ENCODE assay signal across 19 mouse cellular contexts in the genomic region with DNA sequence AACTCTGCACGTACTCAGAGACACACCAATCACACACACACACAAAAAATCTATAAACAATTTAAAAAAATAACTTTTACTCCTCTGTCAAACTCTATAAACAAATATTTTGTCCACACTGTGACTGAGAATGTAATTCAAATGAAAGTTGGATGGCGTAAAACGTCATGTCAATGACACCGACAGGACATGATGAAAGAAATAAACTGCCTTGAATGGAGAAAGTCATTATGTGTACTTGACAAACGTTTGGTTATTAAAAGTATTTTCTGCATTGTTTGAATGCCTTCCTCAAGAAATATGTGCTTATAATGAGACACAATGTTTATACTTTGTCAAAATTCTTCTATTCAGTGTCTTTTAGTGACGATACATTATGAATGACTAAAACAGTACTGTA.
"Had no signal": no experiment of that assay in that cellular context is flagged by ENCODE, and none has a peak within 500 bp of the region (broad histone marks: within the 10 kb centered on the region; RNA-seq: fewer than 3 reads in every experiment).

No protein-coding gene starts in this region.

- H3K36me3 ChIP-seq: liver, embryonic 12.5 days; midbrain, embryonic 10.5 days; midbrain, embryonic 12.5 days; neural tube, embryonic 13.5 days; neural tube, embryonic 15.5 days; stomach, embryonic 15.5 days had no signal

- H3K4me1 ChIP-seq: liver, embryonic 12.5 days; midbrain, embryonic 10.5 days; midbrain, embryonic 12.5 days; neural tube, embryonic 13.5 days; neural tube, embryonic 15.5 days; stomach, embryonic 15.5 days had no signal

- H3K4me3 ChIP-seq: liver, embryonic 12.5 days; midbrain, embryonic 10.5 days; midbrain, embryonic 12.5 days; myocyte; neural tube, embryonic 13.5 days; neural tube, embryonic 15.5 days; stomach, embryonic 15.5 days had no signal

- H3K9ac ChIP-seq: liver, embryonic 12.5 days; liver, embryonic 14.5 days; midbrain, embryonic 12.5 days; neural tube, embryonic 13.5 days; neural tube, embryonic 15.5 days; stomach, embryonic 15.5 days had no signal

- ATAC-seq: liver, embryonic 12.5 days; midbrain, embryonic 16.5 days had no signal

- H3K27me3 ChIP-seq: liver, embryonic 12.5 days; midbrain, embryonic 12.5 days; neural tube, embryonic 13.5 days; neural tube, embryonic 15.5 days; stomach, embryonic 15.5 days had no signal

- H3K4me2 ChIP-seq: liver, embryonic 12.5 days; midbrain, embryonic 12.5 days; neural tube, embryonic 13.5 days; neural tube, embryonic 15.5 days; stomach, embryonic 15.5 days had no signal

- H3K9me3 ChIP-seq: liver, embryonic 12.5 days; midbrain, embryonic 10.5 days; midbrain, embryonic 12.5 days; neural tube, embryonic 13.5 days; neural tube, embryonic 15.5 days; stomach, embryonic 15.5 days had no signal

- DNase-seq: lung, postnatal 14 days; lung, postnatal 36 days; midbrain, embryonic 14.5 days; retina, postnatal 1 day; right cerebral cortex, adult 18-20 months; right cerebral cortex, postnatal 25 days; thymus, adult 2 months; thymus, postnatal 25 days; thymus, postnatal 4 days had no signal

- H3K27ac ChIP-seq: liver, embryonic 12.5 days; liver, embryonic 14.5 days; midbrain, embryonic 10.5 days; midbrain, embryonic 12.5 days; neural tube, embryonic 13.5 days; neural tube, embryonic 15.5 days; stomach, embryonic 15.5 days; stomach, postnatal 0 days had no signal
